Mouse (Mus musculus) adrenal gland, adult (tissue): Measurements from ENCODE around the gene Armc2.
A peak's percentile ranks its signal among the peaks of the same experiment; 100 is the strongest.
"Not testable (repeated sequence)": the region's sequence is repeated elsewhere in the genome, so short reads cannot be mapped to it uniquely, and the experiment has no call there.

Source experiments
- DNase-seq, 2 experiments: peaks; one replicate each; pipeline ENCODE4 v3.0.0; 2022 to 2023; ENCODE audit warnings: low spot score in 1 of 2; ENCODE audit not compliant: inconsistent age in 2 of 2

Armc2 gene

GRCm38 (mm10) chr10:41978403-41979234, 39.6 kb downstream of the Armc2 start:
- DNase-seq = no peak

GRCm38 (mm10) chr10:41972676-41973075, 45.6 kb downstream of the Armc2 start:
- peak in 1 of 2 experiments; percentile 25 for DNase-seq

GRCm38 (mm10) chr10:41967915-41968635, 50.2 kb downstream of the Armc2 start:
- no peak for DNase-seq

- DNase-seq = no peak
Observed at GRCm38 (mm10) chr10:41962725-41963124, 55.5 kb downstream of the Armc2 start.

- peak in 1 of 2 experiments; percentile 47 for DNase-seq
Observed at GRCm38 (mm10) chr10:41959808-41960207, 58.4 kb downstream of the Armc2 start.

GRCm38 (mm10) chr10:41958677-41959274, 59.5 kb downstream of the Armc2 start:
- DNase-seq = no peak

- DNase-seq = no peak
Observed at GRCm38 (mm10) chr10:41957421-41958225, 60.6 kb downstream of the Armc2 start.

- no peak for DNase-seq
Observed at GRCm38 (mm10) chr10:41953528-41953864, 64.7 kb downstream of the Armc2 start.

- DNase-seq = no peak
Observed at GRCm38 (mm10) chr10:41952850-41953527, 65.3 kb downstream of the Armc2 start.

- not testable (repeated sequence) for DNase-seq
Observed at GRCm38 (mm10) chr10:41952354-41952753, 65.9 kb downstream of the Armc2 start.

GRCm38 (mm10) chr10:41939090-41939489, 79.2 kb downstream of the Armc2 start:
- no peak for DNase-seq

- DNase-seq = peak; percentile 22 to 40
Observed at GRCm38 (mm10) chr10:41937176-41937575, 81.1 kb downstream of the Armc2 start.

- peak in 1 of 2 experiments; percentile 27 for DNase-seq
Observed at GRCm38 (mm10) chr10:41936100-41936499, 82.1 kb downstream of the Armc2 start.

GRCm38 (mm10) chr10:41935476-41935829, 82.8 kb downstream of the Armc2 start:
- no peak for DNase-seq

GRCm38 (mm10) chr10:41934633-41935475, 83.4 kb downstream of the Armc2 start:
- peak; percentile 85 to 96 for DNase-seq

GRCm38 (mm10) chr10:41933536-41933935, 84.7 kb downstream of the Armc2 start:
- DNase-seq = peak; percentile 34 to 80

- DNase-seq = no peak
Observed at GRCm38 (mm10) chr10:41932943-41933342, 85.3 kb downstream of the Armc2 start.

GRCm38 (mm10) chr10:41931962-41932361, 86.3 kb downstream of the Armc2 start:
- DNase-seq = no peak

GRCm38 (mm10) chr10:41930966-41931365, 87.3 kb downstream of the Armc2 start:
- DNase-seq = no peak

- no peak for DNase-seq
Observed at GRCm38 (mm10) chr10:41926726-41927125, 91.5 kb downstream of the Armc2 start.
